Mouse (Mus musculus) kidney, embryonic 14.5 days (tissue): ENCODE data around the gene Tnrc6a. TPM values are rescaled to one million over a fixed set of nuclear protein-coding genes. Genes with fewer than 3 reads are reported as not detected.

Source experiments
- polyA plus RNA-seq: library from polyadenylated mRNA; unstranded; fragments of >200 nt; fragmentation: Nextera tagmentation; extraction: Ambion mirVana; gene quantifications from 2 replicates; pipeline ENCODE4 v1.2.1, GENCODE M21; 2014

The Tnrc6a gene
- polyA plus RNA-seq, 1 experiment from 2014 or later = 57.6 TPM

Other genes with a start within 250 kb of the Tnrc6a start
- 40.0 and 41.6 TPM in 2 replicates for gene Rbbp6, start 158.2 kb upstream of the Tnrc6a start, polyA plus RNA-seq
- 0.49 and 1.9 TPM in 2 replicates for gene Slc5a11, start 90.9 kb downstream of the Tnrc6a start, polyA plus RNA-seq
- gene Lcmt1, start 245.9 kb downstream of the Tnrc6a start, polyA plus RNA-seq = 61.3 and 66.4 TPM in 2 replicates
- 19.5 and 31.2 TPM in 2 replicates for gene Arhgap17, start 246.0 kb downstream of the Tnrc6a start, polyA plus RNA-seq